Mouse (Mus musculus): ENCODE data around the gene Tnip3. TPM values are rescaled to one million over a fixed set of nuclear protein-coding genes. Genes with fewer than 3 reads are reported as not detected.

Gene Tnip3
- total RNA-seq, 2 experiments from 2014 or later, result not detected

- DNase-seq (ENCODE audit: low spot score), result no peak
These were observed 121.3 kb downstream of the Tnip3 start for GRCm38 (mm10) chr6:65646408-65646807.

GRCm38 (mm10) chr6:65647731-65648130 is 122.6 kb downstream of the Tnip3 start:
- DNase-seq (ENCODE audit: low spot score), result no peak

- DNase-seq (ENCODE audit: low spot score), result no peak
These were observed 126.3 kb downstream of the Tnip3 start for GRCm38 (mm10) chr6:65651376-65651775.

GRCm38 (mm10) chr6:65661272-65661671 is 136.2 kb downstream of the Tnip3 start:
- DNase-seq (ENCODE audit: low spot score), result no peak

GRCm38 (mm10) chr6:65662050-65662449 is 136.9 kb downstream of the Tnip3 start:
- no peak for DNase-seq (ENCODE audit: low spot score)

GRCm38 (mm10) chr6:65663990-65664389 is 138.9 kb downstream of the Tnip3 start:
- no peak for DNase-seq (ENCODE audit: low spot score)

- DNase-seq (ENCODE audit: low spot score), result no peak
These were observed 141.2 kb downstream of the Tnip3 start for GRCm38 (mm10) chr6:65666295-65666694.

- DNase-seq (ENCODE audit: low spot score), result no peak
These were observed 144.9 kb downstream of the Tnip3 start for GRCm38 (mm10) chr6:65669971-65670370.

- no peak for DNase-seq (ENCODE audit: low spot score)
These were observed 145.9 kb downstream of the Tnip3 start for GRCm38 (mm10) chr6:65670981-65671411.

- DNase-seq (ENCODE audit: low spot score), result peak; percentile 32
These were observed 146.3 kb downstream of the Tnip3 start, which contains the start of gene Ndnf for GRCm38 (mm10) chr6:65671451-65671850. Gene Ndnf (plus strand): TSS chr6:65671590.

GRCm38 (mm10) chr6:65672131-65673031 is 147.3 kb downstream of the Tnip3 start:
- no peak for DNase-seq (ENCODE audit: low spot score)

Other genes starting within 250 kb of the Tnip3 start
- gene C130060K24Rik, start 144.2 kb upstream of the Tnip3 start, total RNA-seq (2021), result not detected
- under 1 TPM; 0.05 to 0.18 TPM for gene Ndnf, start 146.3 kb downstream of the Tnip3 start, total RNA-seq (2021)